Mouse (Mus musculus) limb, embryonic 10.5 days (tissue): ENCODE results near the gene Spint1. TPM values are rescaled to one million over a fixed set of nuclear protein-coding genes. Genes with fewer than 3 reads are reported as not detected.

Source experiments
- polyA plus RNA-seq: library from polyadenylated mRNA; unstranded; fragments of >200 nt; fragmentation: Nextera tagmentation; extraction: Ambion mirVana; gene quantifications from 2 replicates; pipeline ENCODE4 v1.2.1, GENCODE M21; 2016

The Spint1 gene
- polyA plus RNA-seq, 1 experiment from 2014 or later: 9.5 TPM

Other genes with a start within 250 kb of the Spint1 start
- gene Ccdc32, start 208.0 kb upstream of the Spint1 start, polyA plus RNA-seq: 18.2 and 19.7 TPM in 2 replicates
- 6.9 and 8.8 TPM in 2 replicates for gene Rpusd2, start 202.6 kb upstream of the Spint1 start, polyA plus RNA-seq
- 42.5 and 58.0 TPM in 2 replicates for gene Knl1, start 190.2 kb upstream of the Spint1 start, polyA plus RNA-seq
- 94.5 and 95.9 TPM in 2 replicates for gene Rad51, start 124.6 kb upstream of the Spint1 start, polyA plus RNA-seq
- 52.1 and 53.8 TPM in 2 replicates for gene Rmdn3, start 80.3 kb upstream of the Spint1 start, polyA plus RNA-seq
- 6.5 and 8.4 TPM in 2 replicates for gene Gchfr, start 69.6 kb upstream of the Spint1 start, polyA plus RNA-seq
- 0.73 and 0.95 TPM in 2 replicates for gene Gm14137, start 62.9 kb upstream of the Spint1 start, polyA plus RNA-seq
- 62.1 and 64.2 TPM in 2 replicates for gene Zfyve19, start 28.7 kb upstream of the Spint1 start, polyA plus RNA-seq
- gene Dnajc17, start 28.6 kb upstream of the Spint1 start, polyA plus RNA-seq: 28.7 and 30.4 TPM in 2 replicates
- gene Ppp1r14d, start 7.5 kb upstream of the Spint1 start, polyA plus RNA-seq: not detected in 2 replicates
- 2.7 and 7.6 TPM in 2 replicates for gene Rhov, start 33.9 kb downstream of the Spint1 start, polyA plus RNA-seq
- gene Vps18, start 51.4 kb downstream of the Spint1 start, polyA plus RNA-seq: 23.0 and 26.9 TPM in 2 replicates
- gene Dll4, start 88.4 kb downstream of the Spint1 start, polyA plus RNA-seq: 5.3 and 6.0 TPM in 2 replicates
- gene Chac1, start 113.9 kb downstream of the Spint1 start, polyA plus RNA-seq: 0.62 and 0.86 TPM in 2 replicates
- gene Ino80, start 240.3 kb downstream of the Spint1 start, polyA plus RNA-seq: 3.1 and 3.8 TPM in 2 replicates